Mouse (Mus musculus) E14TG2a.4 (cell line): ENCODE results near the gene Slc6a6.

Experiments used
- H3K27me3 ChIP-seq: 2 replicates; pipeline ENCODE4 v1.6.1; 2014; ENCODE audit warnings: low read length, control low read depth; ENCODE audit not compliant: insufficient read depth
- H3K36me3 ChIP-seq: 2 replicates; pipeline ENCODE4 v1.6.1; 2014; ENCODE audit warnings: low read length, control low read depth; ENCODE audit not compliant: insufficient read depth
- H3K4me1 ChIP-seq: replicated peaks from 2 replicates; pipeline ENCODE4 v1.6.1; 2014; ENCODE audit warnings: low read depth, low read length, control low read depth
- H3K4me3 ChIP-seq: replicated peaks from 2 replicates; pipeline ENCODE4 v1.5.1; 2014; ENCODE audit warnings: mild to moderate bottlenecking, low read length
- H3K9me3 ChIP-seq: 2 replicates; pipeline ENCODE4 v1.6.1; 2014; ENCODE audit warnings: low read length, control low read depth
- CTCF ChIP-seq: conservative IDR thresholded peaks from 2 replicates; pipeline ENCODE4 v1.5.1; 2014; ENCODE audit warnings: low read length
- NANOG ChIP-seq: IDR thresholded peaks from 2 replicates; pipeline ENCODE4 v1.6.1; 2014; ENCODE audit warnings: borderline replicate concordance, low read length, mixed read lengths
- POU5F1 ChIP-seq: IDR thresholded peaks from 2 replicates; pipeline ENCODE4 v1.6.1; 2014; ENCODE audit warnings: low read length, borderline replicate concordance

The Slc6a6 gene

GRCm38 (mm10) chr6:91779206-91779605, 95.4 kb downstream of the Slc6a6 start:
- Histone ChIP-seq H3K27me3 (peaks cover 16% of the 10 kb centered on the region), H3K36me3 (no peaks in the 10 kb centered on the region), H3K9me3 (no peaks in the 10 kb centered on the region), H3K4me3 (no peak overlapping the region), H3K4me1 (peaks cover 20% of the 10 kb centered on the region)
- no peak for TF ChIP-seq POU5F1

- Histone ChIP-seq H3K36me3 (no peaks in the 10 kb centered on the region), H3K27me3 (no peaks in the 10 kb centered on the region), H3K4me3 (no peak overlapping the region), H3K9me3 (no peaks in the 10 kb centered on the region), H3K4me1 (peaks cover 8% of the 10 kb centered on the region)
- no peak for TF ChIP-seq POU5F1
- TF ChIP-seq CTCF, result no peak
- TF ChIP-seq NANOG, result no peak
Observed at GRCm38 (mm10) chr6:91785018-91785417, 101.2 kb downstream of the Slc6a6 start.

- TF ChIP-seq NANOG (no peak), CTCF (no peak), POU5F1 (no peak)
- Histone ChIP-seq H3K36me3 (no peaks in the 10 kb centered on the region), H3K4me1 (no peaks in the 10 kb centered on the region), H3K9me3 (no peaks in the 10 kb centered on the region), H3K4me3 (no peak overlapping the region), H3K27me3 (no peaks in the 10 kb centered on the region)
Observed at GRCm38 (mm10) chr6:91788311-91788798, 104.5 kb downstream of the Slc6a6 start.

GRCm38 (mm10) chr6:91795640-91796039, 111.8 kb downstream of the Slc6a6 start:
- no peak overlapping the region for H3K4me3 ChIP-seq
- TF ChIP-seq POU5F1 (no peak), NANOG (no peak), CTCF (no peak)
- peaks cover 10% of the 10 kb centered on the region; the same call in 1 of the 2 replicates for H3K27me3 ChIP-seq
- no peaks in the 10 kb centered on the region for H3K9me3 ChIP-seq
- peaks cover 51% of the 10 kb centered on the region for H3K4me1 ChIP-seq
- no peaks in the 10 kb centered on the region for H3K36me3 ChIP-seq

- Histone ChIP-seq H3K4me1 (peaks cover 51% of the 10 kb centered on the region), H3K9me3 (no peaks in the 10 kb centered on the region), H3K4me3 (no peak overlapping the region), H3K36me3 (no peaks in the 10 kb centered on the region), H3K27me3 (peaks cover 10% of the 10 kb centered on the region; the same call in 1 of the 2 replicates)
- TF ChIP-seq CTCF, result no peak
- TF ChIP-seq NANOG, result no peak
- no peak for TF ChIP-seq POU5F1
Observed at GRCm38 (mm10) chr6:91796064-91796463, 112.2 kb downstream of the Slc6a6 start.

- Histone ChIP-seq H3K27me3 (peaks cover 10% of the 10 kb centered on the region; the same call in 1 of the 2 replicates), H3K9me3 (no peaks in the 10 kb centered on the region), H3K4me3 (no peak overlapping the region), H3K36me3 (no peaks in the 10 kb centered on the region), H3K4me1 (peaks cover 51% of the 10 kb centered on the region)
- TF ChIP-seq NANOG (no peak), CTCF (no peak), POU5F1 (no peak)
Observed at GRCm38 (mm10) chr6:91796736-91797135, 112.9 kb downstream of the Slc6a6 start.

- Histone ChIP-seq H3K27me3 (peaks cover 17% of the 10 kb centered on the region; the same call in 1 of the 2 replicates), H3K36me3 (no peaks in the 10 kb centered on the region), H3K4me1 (peaks cover 51% of the 10 kb centered on the region), H3K9me3 (no peaks in the 10 kb centered on the region), H3K4me3 (peak overlapping the region; percentile 35; the same call in 1 of the 2 replicates)
- TF ChIP-seq CTCF (no peak), NANOG (no peak), POU5F1 (no peak)
Observed at GRCm38 (mm10) chr6:91798496-91798895, 114.6 kb downstream of the Slc6a6 start.

GRCm38 (mm10) chr6:91804177-91804576, 120.3 kb downstream of the Slc6a6 start:
- Histone ChIP-seq H3K4me3 (no peak overlapping the region), H3K36me3 (no peaks in the 10 kb centered on the region), H3K27me3 (peaks cover 64% of the 10 kb centered on the region), H3K4me1 (peaks cover 44% of the 10 kb centered on the region), H3K9me3 (no peaks in the 10 kb centered on the region)
- no peak for TF ChIP-seq NANOG
- TF ChIP-seq POU5F1, result no peak
- TF ChIP-seq CTCF, result no peak

- peaks cover 82% of the 10 kb centered on the region for H3K27me3 ChIP-seq
- H3K4me3 ChIP-seq, result peak overlapping the region; percentile 71
- H3K4me1 ChIP-seq, result peaks cover 35% of the 10 kb centered on the region
- H3K36me3 ChIP-seq, result no peaks in the 10 kb centered on the region
- TF ChIP-seq POU5F1 (no peak), NANOG (no peak), CTCF (no peak)
- H3K9me3 ChIP-seq, result no peaks in the 10 kb centered on the region
Observed at GRCm38 (mm10) chr6:91807169-91807568, 123.3 kb downstream of the Slc6a6 start.
